Mouse (Mus musculus) myocyte (in vitro differentiated cells): Measurements from ENCODE around the gene Itga1. TPM values are rescaled to one million over a fixed set of nuclear protein-coding genes. Genes with fewer than 3 reads are reported as not detected.

ENCODE experiments used
- H3K27me3 ChIP-seq: one replicate; pipeline ENCODE4 v1.6.1; 2011; ENCODE audit not compliant: control insufficient read depth, insufficient read depth, insufficient read length
- H3K36me3 ChIP-seq: one replicate; pipeline ENCODE4 v1.6.1; 2011; ENCODE audit not compliant: control insufficient read depth, insufficient read depth
- H3K4me2 ChIP-seq: one replicate; pipeline ENCODE4 v1.6.1; 2011; ENCODE audit warnings: low read depth, control low read depth
- H3K4me3 ChIP-seq: one replicate; pipeline ENCODE4 v1.5.1; 2011; ENCODE audit warnings: mild to moderate bottlenecking, control low read depth, moderate library complexity
- H3K79me2 ChIP-seq: one replicate; pipeline ENCODE4 v1.6.1; 2011; ENCODE audit not compliant: control insufficient read depth, insufficient read depth
- H3ac ChIP-seq: one replicate; pipeline ENCODE4 v1.6.1; 2011; ENCODE audit not compliant: control insufficient read depth, insufficient read length
- CEBPB ChIP-seq: IDR thresholded peaks from 2 replicates; pipeline ENCODE4 v1.6.1; 2011; ENCODE audit warnings: mild to moderate bottlenecking, moderate library complexity; ENCODE audit not compliant: poor library complexity, insufficient read depth, severe bottlenecking
- E2F4 ChIP-seq: IDR thresholded peaks from one replicate; pipeline ENCODE4 v1.6.1; 2011; ENCODE audit warnings: mild to moderate bottlenecking, control low read depth, moderate library complexity; ENCODE audit not compliant: insufficient read depth
- MAX ChIP-seq: IDR thresholded peaks from one replicate; pipeline ENCODE4 v1.6.1; 2011; ENCODE audit warnings: low read depth, mild to moderate bottlenecking, control low read depth
- MYOD1 ChIP-seq, 3 experiments: IDR thresholded peaks; one replicate each; pipeline ENCODE4 v1.6.1; 2011; ENCODE audit warnings: control low read depth in 2 of 3, low read depth in 2 of 3, mild to moderate bottlenecking in 2 of 3, moderate library complexity in 1 of 3; ENCODE audit not compliant: insufficient read length in 2 of 3, control insufficient read depth in 1 of 3
- MYOG ChIP-seq, 3 experiments: IDR thresholded peaks; one replicate each; pipeline ENCODE4 v1.6.1; 2011; ENCODE audit warnings: control low read depth in 2 of 3, low read depth in 2 of 3, mild to moderate bottlenecking in 2 of 3; ENCODE audit not compliant: insufficient read length in 2 of 3, control insufficient read depth in 1 of 3, insufficient read depth in 1 of 3
- POLR2A ChIP-seq: IDR thresholded peaks from one replicate; pipeline ENCODE4 v1.6.1; 2011; ENCODE audit warnings: low read depth, mild to moderate bottlenecking, control low read depth, moderate library complexity; ENCODE audit not compliant: insufficient read length
- POLR2AphosphoS2 ChIP-seq: IDR thresholded peaks from one replicate; pipeline ENCODE4 v1.6.1; 2011; ENCODE audit warnings: low read depth, control low read depth; ENCODE audit not compliant: insufficient read length
- REST ChIP-seq: IDR thresholded peaks from one replicate; pipeline ENCODE4 v1.6.1; 2011; ENCODE audit warnings: mild to moderate bottlenecking, control low read depth, moderate library complexity; ENCODE audit not compliant: insufficient read depth, insufficient read length
- SRF ChIP-seq: IDR thresholded peaks from one replicate; pipeline ENCODE4 v1.6.1; 2011; ENCODE audit warnings: low read depth; ENCODE audit not compliant: control insufficient read depth, insufficient read length
- TCF12 ChIP-seq: IDR thresholded peaks from one replicate; pipeline ENCODE4 v1.6.1; 2011; ENCODE audit warnings: mild to moderate bottlenecking, control low read depth; ENCODE audit not compliant: poor library complexity, insufficient read depth, severe bottlenecking
- TCF3 ChIP-seq: IDR thresholded peaks from one replicate; pipeline ENCODE4 v1.6.1; 2011; ENCODE audit warnings: low read depth, control low read depth; ENCODE audit not compliant: insufficient read length
- USF1 ChIP-seq: IDR thresholded peaks from one replicate; pipeline ENCODE4 v1.6.1; 2011; ENCODE audit warnings: low read depth, mild to moderate bottlenecking, control low read depth, moderate library complexity
- polyA plus RNA-seq: library from polyadenylated mRNA; unstranded; fragments of >200 nt; fragmentation: generic; extraction: Trizol; gene quantifications from one replicate; pipeline ENCODE4 v1.2.1, GENCODE M21; 2012; ENCODE audit warnings: missing spikeins

Itga1 gene
- polyA plus RNA-seq, 1 experiment, result 0.11 TPM

GRCm38 (mm10) chr13:115078997-115079685 is 22.6 kb downstream of the Itga1 start:
- TF ChIP-seq REST, result no peak
- TF ChIP-seq CEBPB, result no peak
- TF ChIP-seq POLR2A, result no peak
- TF ChIP-seq TCF3, result no peak
- no peak for TF ChIP-seq MAX
- TF ChIP-seq MYOD1 (IDR thresholded peaks at IDR 0.05; ENCODE audit: control insufficient read depth in 1 of 3, insufficient read length in 2 of 3, low read depth in 2 of 3), result no peak
- no peak for TF ChIP-seq MYOG (IDR thresholded peaks at IDR 0.05; ENCODE audit: control insufficient read depth in 1 of 3, insufficient read depth in 1 of 3, insufficient read length in 2 of 3, low read depth in 2 of 3)
- no peak for TF ChIP-seq SRF
- TF ChIP-seq TCF12, result no peak
- no peak for TF ChIP-seq POLR2AphosphoS2

GRCm38 (mm10) chr13:115077346-115078134 is 24.2 kb downstream of the Itga1 start:
- no peak for TF ChIP-seq USF1
- no peak for TF ChIP-seq POLR2AphosphoS2
- no peak for TF ChIP-seq TCF12
- TF ChIP-seq REST, result no peak
- no peak for TF ChIP-seq MAX
- TF ChIP-seq E2F4, result no peak
- TF ChIP-seq SRF, result no peak
- TF ChIP-seq MYOG (IDR thresholded peaks at IDR 0.05; ENCODE audit: control insufficient read depth in 1 of 3, insufficient read depth in 1 of 3, insufficient read length in 2 of 3, low read depth in 2 of 3), result no peak
- no peak for TF ChIP-seq POLR2A
- TF ChIP-seq TCF3, result no peak
- no peak for TF ChIP-seq CEBPB
- TF ChIP-seq MYOD1 (IDR thresholded peaks at IDR 0.05; ENCODE audit: control insufficient read depth in 1 of 3, insufficient read length in 2 of 3, low read depth in 2 of 3), result no peak
- Histone ChIP-seq H3K36me3 (no peaks in the 10 kb centered on the region), H3K27me3 (no peaks in the 10 kb centered on the region), H3K79me2 (no peaks in the 10 kb centered on the region), H3K4me3 (no peak overlapping the region), H3K4me2 (no peak overlapping the region), H3ac (no peak overlapping the region)

More at GRCm38 (mm10) chr13:115078997-115079685, 22.6 kb downstream of the Itga1 start:
- H3ac ChIP-seq, result no peak overlapping the region
- no peak overlapping the region for H3K4me3 ChIP-seq
- H3K36me3 ChIP-seq, result no peaks in the 10 kb centered on the region
- no peaks in the 10 kb centered on the region for H3K79me2 ChIP-seq
- H3K27me3 ChIP-seq, result no peaks in the 10 kb centered on the region
- no peak overlapping the region for H3K4me2 ChIP-seq

GRCm38 (mm10) chr13:115072386-115072785 is 29.4 kb downstream of the Itga1 start:
- Histone ChIP-seq H3ac (no peak overlapping the region), H3K36me3 (no peaks in the 10 kb centered on the region), H3K4me2 (no peak overlapping the region), H3K27me3 (no peaks in the 10 kb centered on the region), H3K4me3 (no peak overlapping the region), H3K79me2 (no peaks in the 10 kb centered on the region)
- TF ChIP-seq POLR2AphosphoS2 (no peak), TCF3 (no peak), MYOG (IDR thresholded peaks at IDR 0.05; ENCODE audit: control insufficient read depth in 1 of 3, insufficient read depth in 1 of 3, insufficient read length in 2 of 3, low read depth in 2 of 3) (no peak), POLR2A (no peak)

GRCm38 (mm10) chr13:115071431-115071830 is 30.3 kb downstream of the Itga1 start:
- Histone ChIP-seq H3K27me3 (no peaks in the 10 kb centered on the region), H3K79me2 (no peaks in the 10 kb centered on the region), H3K4me2 (no peak overlapping the region), H3K36me3 (no peaks in the 10 kb centered on the region), H3ac (no peak overlapping the region), H3K4me3 (no peak overlapping the region)
- TF ChIP-seq E2F4 (no peak), MAX (no peak), MYOD1 (IDR thresholded peaks at IDR 0.05; ENCODE audit: control insufficient read depth in 1 of 3, insufficient read length in 2 of 3, low read depth in 2 of 3) (no peak), SRF (no peak), POLR2AphosphoS2 (no peak), POLR2A (no peak), MYOG (IDR thresholded peaks at IDR 0.05; ENCODE audit: control insufficient read depth in 1 of 3, insufficient read depth in 1 of 3, insufficient read length in 2 of 3, low read depth in 2 of 3) (no peak)

- TF ChIP-seq USF1, result no peak
- no peak for TF ChIP-seq SRF
- TF ChIP-seq MYOG (IDR thresholded peaks at IDR 0.05; ENCODE audit: control insufficient read depth in 1 of 3, insufficient read depth in 1 of 3, insufficient read length in 2 of 3, low read depth in 2 of 3), result no peak
- no peak for TF ChIP-seq REST
- Histone ChIP-seq H3K36me3 (no peaks in the 10 kb centered on the region), H3ac (no peak overlapping the region), H3K4me2 (no peak overlapping the region), H3K79me2 (no peaks in the 10 kb centered on the region), H3K4me3 (no peak overlapping the region), H3K27me3 (no peaks in the 10 kb centered on the region)
Measured at GRCm38 (mm10) chr13:115067968-115068330, 33.8 kb downstream of the Itga1 start.
